Mouse (Mus musculus) lung, postnatal 4 days (tissue): ENCODE data around the gene 1110059G10Rik.

Experiments used
- DNase-seq, 2 experiments: peaks; one replicate each; pipeline ENCODE4 v3.0.0; 2021

1110059G10Rik gene

GRCm38 (mm10) chr9:122950643-122951475, at the start of gene 1110059G10Rik, which contains the start of gene Kif15:
Gene 1110059G10Rik, minus strand, starts transcription at chr9:122951000.
Gene Kif15, plus strand, starts transcription at chr9:122951046.
- DNase-seq, result peak; percentile 93 to 95

- no peak for DNase-seq
Measured at GRCm38 (mm10) chr9:122999193-122999586, 48.4 kb upstream of the 1110059G10Rik start.

- DNase-seq, result no peak
Measured at GRCm38 (mm10) chr9:122998406-122999192, 47.8 kb upstream of the 1110059G10Rik start.

GRCm38 (mm10) chr9:122928915-122929314, 21.9 kb downstream of the 1110059G10Rik start:
- no peak for DNase-seq

- peak; percentile 83 to 87 for DNase-seq
Measured at GRCm38 (mm10) chr9:122922936-122923381, 27.8 kb downstream of the 1110059G10Rik start, which contains the start of gene Zfp105. Gene Zfp105, plus strand, starts transcription at chr9:122923072.

- no peak for DNase-seq
Measured at GRCm38 (mm10) chr9:122922436-122922835, 28.4 kb downstream of the 1110059G10Rik start.

GRCm38 (mm10) chr9:122902717-122903535, 47.9 kb downstream of the 1110059G10Rik start:
- peak; percentile 74 to 80 for DNase-seq

- no peak for DNase-seq
Measured at GRCm38 (mm10) chr9:122901047-122901446, 49.8 kb downstream of the 1110059G10Rik start.
